Mouse (Mus musculus) midbrain, embryonic 15.5 days (tissue): ENCODE data around the gene Syt3. TPM values are rescaled to one million over a fixed set of nuclear protein-coding genes. Genes with fewer than 3 reads are reported as not detected.
A peak's percentile ranks its signal among the peaks of the same experiment; 100 is the strongest.

Experiments used
- ATAC-seq: fragments of 200-750 bp; cut with Nextera tagmentation; replicated peaks from 2 replicates; pipeline ENCODE4 v1.8.0; 2017; ENCODE audit warnings: moderate TSS enrichment
- H3K27ac ChIP-seq: fragments of 300-500 bp; sonication (generic); 2 replicates; pipeline ENCODE4 v1.5.1; 2015; ENCODE audit warnings: mild to moderate bottlenecking, inconsistent platforms
- H3K27me3 ChIP-seq: fragments of 300-500 bp; sonication (generic); replicated peaks from 2 replicates; pipeline ENCODE4 v1.6.1; 2015; ENCODE audit warnings: inconsistent platforms
- H3K36me3 ChIP-seq: fragments of 300-500 bp; sonication (generic); replicated peaks from 2 replicates; pipeline ENCODE4 v1.6.1; 2015; ENCODE audit warnings: inconsistent platforms
- H3K4me1 ChIP-seq: fragments of 300-500 bp; sonication (generic); 2 replicates; pipeline ENCODE4 v1.6.1; 2015; ENCODE audit warnings: inconsistent platforms
- H3K4me2 ChIP-seq: fragments of 300-500 bp; sonication (generic); 2 replicates; pipeline ENCODE4 v1.6.1; 2015; ENCODE audit warnings: inconsistent platforms, mild to moderate bottlenecking, moderate library complexity
- H3K4me3 ChIP-seq: fragments of 300-500 bp; sonication (generic); 2 replicates; pipeline ENCODE4 v1.5.1; 2015; ENCODE audit warnings: mild to moderate bottlenecking, inconsistent platforms
- H3K9ac ChIP-seq: fragments of 300-500 bp; sonication (generic); 2 replicates; pipeline ENCODE4 v1.6.1; 2015; ENCODE audit warnings: mild to moderate bottlenecking, inconsistent platforms
- H3K9me3 ChIP-seq: fragments of 300-500 bp; sonication (generic); 2 replicates; pipeline ENCODE4 v1.6.1; 2016; ENCODE audit warnings: inconsistent platforms
- whole genome bisulfite sequencing: fragments of 180-500 bp; shearing (Covaris S2); methylation state at CpG from one replicate; pipeline ENCODE4 v1.1.7; 2015; ENCODE audit warnings: mixed read lengths; 5-methylcytosine and 5-hydroxymethylcytosine counted together
- polyA plus RNA-seq: library from polyadenylated mRNA; unstranded; fragments of >200 nt; fragmentation: Nextera tagmentation; extraction: Ambion mirVana; gene quantifications from 2 replicates; pipeline ENCODE4 v1.2.1, GENCODE M21; 2015

The Syt3 gene
- polyA plus RNA-seq, 1 experiment from 2014 or later, result 57.2 TPM

GRCm38 (mm10) chr7:44391831-44392230 lies 7.9 kb downstream of the Syt3 start:
- no peaks in the 10 kb centered on the region for H3K4me1 ChIP-seq
- no peaks in the 10 kb centered on the region for H3K27me3 ChIP-seq
- no peak overlapping the region for H3K4me2 ChIP-seq
- no peak for ATAC-seq
- H3K36me3 ChIP-seq, result no peaks in the 10 kb centered on the region; the same call in 1 of the 2 replicates
- H3K4me3 ChIP-seq, result no peak overlapping the region
- no peaks in the 10 kb centered on the region for H3K9me3 ChIP-seq
- H3K27ac ChIP-seq, result no peak overlapping the region
- no peak overlapping the region for H3K9ac ChIP-seq
- WGBS, result 87% methylated on average over 4 of the region's 4 CpGs

DNA sequence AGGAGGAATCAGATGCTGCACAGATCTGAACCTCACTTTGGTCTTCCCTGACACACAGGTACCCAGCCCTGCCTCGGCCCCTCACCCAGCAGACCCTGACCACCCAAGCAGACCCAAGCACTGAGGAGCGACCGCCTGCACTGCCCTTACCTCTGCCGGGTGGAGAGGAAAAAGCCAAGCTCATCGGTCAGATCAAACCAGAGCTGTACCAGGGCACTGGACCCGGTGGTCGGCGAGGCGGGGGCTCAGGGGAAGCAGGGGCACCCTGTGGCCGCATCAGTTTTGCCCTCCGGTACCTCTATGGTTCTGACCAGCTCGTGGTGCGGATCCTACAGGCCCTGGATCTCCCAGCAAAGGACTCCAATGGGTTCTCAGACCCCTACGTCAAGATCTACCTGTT lies 8.4 kb downstream of the Syt3 start:
- WGBS, result 85% methylated on average over 14 of the region's 14 CpGs
- Histone ChIP-seq H3K4me2 (no peak overlapping the region), H3K4me1 (no peaks in the 10 kb centered on the region), H3K36me3 (no peaks in the 10 kb centered on the region; the same call in 1 of the 2 replicates), H3K9ac (no peak overlapping the region), H3K4me3 (no peak overlapping the region), H3K27me3 (no peaks in the 10 kb centered on the region), H3K27ac (no peak overlapping the region), H3K9me3 (no peaks in the 10 kb centered on the region)
- no peak for ATAC-seq

DNA sequence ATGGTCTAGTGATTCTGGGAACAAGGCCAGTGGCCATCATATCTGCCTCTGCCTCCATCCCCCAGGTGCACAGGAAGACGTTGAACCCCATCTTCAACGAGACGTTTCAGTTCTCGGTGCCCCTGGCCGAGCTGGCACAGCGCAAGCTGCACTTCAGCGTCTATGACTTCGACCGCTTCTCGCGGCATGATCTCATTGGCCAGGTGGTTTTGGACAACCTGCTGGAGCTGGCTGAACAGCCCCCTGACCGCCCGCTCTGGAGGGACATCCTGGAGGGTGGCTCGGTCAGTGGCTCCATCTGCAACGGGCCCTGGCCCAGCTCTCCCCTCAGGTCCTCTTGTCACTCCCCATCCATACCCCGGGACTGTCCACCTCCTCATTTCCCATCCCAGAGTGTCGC lies 9.4 kb downstream of the Syt3 start:
- Histone ChIP-seq H3K27me3 (no peaks in the 10 kb centered on the region), H3K4me2 (no peak overlapping the region), H3K4me1 (no peaks in the 10 kb centered on the region), H3K4me3 (no peak overlapping the region), H3K9me3 (no peaks in the 10 kb centered on the region), H3K36me3 (no peaks in the 10 kb centered on the region; the same call in 1 of the 2 replicates), H3K27ac (no peak overlapping the region), H3K9ac (no peak overlapping the region)
- 92% methylated on average over 17 of the region's 17 CpGs for WGBS
- ATAC-seq, result no peak

DNA sequence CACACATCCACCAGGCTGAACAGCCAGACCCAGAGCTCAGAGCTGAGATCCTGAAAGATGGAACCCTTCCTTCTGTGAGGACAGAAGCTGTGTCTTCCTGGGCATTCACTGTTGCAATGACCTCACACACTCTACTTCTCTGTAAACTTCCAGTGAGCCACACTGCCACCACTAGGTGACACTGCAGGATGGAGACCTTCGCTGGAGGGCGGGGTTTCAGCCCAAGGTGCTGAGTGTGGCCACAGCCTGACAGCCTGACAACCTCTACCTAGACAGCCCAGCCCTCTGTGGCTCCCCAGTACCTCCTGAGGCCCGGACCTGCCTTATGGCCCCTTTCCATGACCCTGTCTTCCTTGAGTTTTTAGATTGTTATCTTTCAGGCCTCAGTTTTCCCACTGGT lies 14.7 kb downstream of the Syt3 start:
- no peaks in the 10 kb centered on the region for H3K27me3 ChIP-seq
- peak; percentile 65 for ATAC-seq
- no peaks in the 10 kb centered on the region for H3K4me1 ChIP-seq
- no peaks in the 10 kb centered on the region; the same call in 1 of the 2 replicates for H3K36me3 ChIP-seq
- 10% methylated on average over 3 of the region's 3 CpGs for WGBS
- H3K4me3 ChIP-seq, result no peak overlapping the region
- H3K9me3 ChIP-seq, result no peaks in the 10 kb centered on the region
- H3K9ac ChIP-seq, result no peak overlapping the region
- H3K4me2 ChIP-seq, result no peak overlapping the region
- H3K27ac ChIP-seq, result no peak overlapping the region

DNA sequence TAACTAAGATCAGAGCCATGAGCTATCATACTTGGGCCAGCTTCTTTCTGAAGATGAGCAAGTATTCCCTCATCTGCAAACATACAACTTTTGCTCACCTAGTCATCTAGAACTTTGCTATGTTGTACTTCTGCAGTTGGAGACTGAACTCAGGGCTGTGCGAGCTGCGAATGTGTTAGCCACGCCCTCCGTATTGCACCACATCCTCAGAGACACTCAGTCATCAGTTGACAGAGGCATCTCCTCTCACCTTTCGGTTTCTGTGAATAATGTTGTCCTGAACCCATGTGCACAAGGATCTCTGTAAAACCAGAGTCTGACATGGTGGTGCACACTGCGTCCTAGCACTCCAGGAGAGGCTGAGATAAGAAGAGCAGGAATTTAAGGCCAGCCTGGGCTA lies 17.8 kb downstream of the Syt3 start:
- 83% methylated on average over 6 of the region's 6 CpGs for WGBS
- H3K36me3 ChIP-seq, result no peaks in the 10 kb centered on the region
- H3K27me3 ChIP-seq, result no peaks in the 10 kb centered on the region
- H3K4me2 ChIP-seq, result no peak overlapping the region
- no peak overlapping the region for H3K9ac ChIP-seq
- H3K27ac ChIP-seq, result no peak overlapping the region
- no peak for ATAC-seq
- no peaks in the 10 kb centered on the region for H3K9me3 ChIP-seq
- peaks cover 10% of the 10 kb centered on the region for H3K4me1 ChIP-seq
- no peak overlapping the region for H3K4me3 ChIP-seq

DNA sequence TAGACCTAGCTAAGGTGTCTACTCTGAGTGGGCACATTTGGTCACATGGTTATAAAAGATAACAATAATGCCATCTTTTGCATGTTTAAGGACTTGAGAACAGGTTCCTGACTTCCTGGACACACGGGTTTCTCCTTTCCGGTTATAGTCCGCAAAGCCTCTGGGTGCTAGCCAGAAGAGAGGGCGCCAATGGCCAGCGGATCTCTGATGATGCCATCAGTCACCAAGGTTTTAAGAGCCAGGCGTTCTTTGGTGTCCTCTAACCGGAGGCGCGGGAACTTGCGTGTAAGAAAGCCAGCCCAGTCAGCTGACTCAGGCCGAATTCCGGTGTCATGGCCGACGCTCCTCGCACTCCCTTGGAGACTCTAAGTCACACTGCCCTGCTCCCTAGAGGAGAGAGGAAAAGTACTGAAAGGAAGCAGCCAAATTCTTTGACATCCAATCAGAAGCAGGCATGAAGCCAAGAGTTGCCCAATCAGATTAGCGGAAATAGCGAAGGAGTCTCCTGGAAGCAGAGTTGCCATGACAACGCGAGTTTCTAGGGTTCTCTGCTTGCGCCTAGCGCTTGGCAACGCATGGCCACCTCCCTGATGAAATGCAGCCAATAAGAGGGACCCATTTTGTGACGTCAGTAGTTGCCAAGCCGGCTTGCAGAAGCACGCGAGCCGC lies 21.6 kb downstream of the Syt3 start:
- H3K27me3 ChIP-seq, result no peaks in the 10 kb centered on the region
- H3K27ac ChIP-seq, result peak overlapping the region; percentile 87
- WGBS, result under 1% methylated on average over 27 of the region's 27 CpGs
- 0 out of 2 replicates have a peak overlapping the region, but pooled peaks have one; percentile 5 for H3K9ac ChIP-seq
- ATAC-seq, result peak; percentile 97
- H3K4me3 ChIP-seq, result peak overlapping the region; percentile 40
- peak overlapping the region; percentile 59 for H3K4me2 ChIP-seq
- no peaks in the 10 kb centered on the region for H3K36me3 ChIP-seq
- peaks cover 10% of the 10 kb centered on the region for H3K4me1 ChIP-seq
- H3K9me3 ChIP-seq, result no peaks in the 10 kb centered on the region

- ATAC-seq, result no peak; the same call in none of the 2 replicates
- no peak overlapping the region for H3K4me3 ChIP-seq
- no peaks in the 10 kb centered on the region for H3K9me3 ChIP-seq
- H3K9ac ChIP-seq, result no peak overlapping the region
- 2% methylated on average over 5 of the region's 5 CpGs for WGBS
- H3K27me3 ChIP-seq, result no peaks in the 10 kb centered on the region
- H3K4me1 ChIP-seq, result peaks cover 10% of the 10 kb centered on the region
- H3K27ac ChIP-seq, result peak overlapping the region; percentile 27; the same call in 1 of the 2 replicates
- H3K36me3 ChIP-seq, result no peaks in the 10 kb centered on the region
- no peak overlapping the region for H3K4me2 ChIP-seq
Measured at GRCm38 (mm10) chr7:44406015-44406355, 22.1 kb downstream of the Syt3 start.

GRCm38 (mm10) chr7:44411144-44411543 lies 27.2 kb downstream of the Syt3 start:
- Histone ChIP-seq H3K9ac (no peak overlapping the region), H3K4me1 (peaks cover 2% of the 10 kb centered on the region), H3K4me2 (no peak overlapping the region), H3K4me3 (no peak overlapping the region), H3K27ac (no peak overlapping the region), H3K27me3 (no peaks in the 10 kb centered on the region), H3K36me3 (no peaks in the 10 kb centered on the region), H3K9me3 (no peaks in the 10 kb centered on the region)
- no peak for ATAC-seq
- 92% methylated on average over 4 of the region's 4 CpGs for WGBS

- ATAC-seq, result no peak
- no peaks in the 10 kb centered on the region for H3K9me3 ChIP-seq
- H3K4me3 ChIP-seq, result no peak overlapping the region
- H3K27me3 ChIP-seq, result no peaks in the 10 kb centered on the region
- H3K4me2 ChIP-seq, result no peak overlapping the region
- no peaks in the 10 kb centered on the region for H3K4me1 ChIP-seq
- H3K36me3 ChIP-seq, result no peaks in the 10 kb centered on the region
- no peak overlapping the region for H3K27ac ChIP-seq
- H3K9ac ChIP-seq, result no peak overlapping the region
- WGBS, result 91% methylated on average over 6 of the region's 6 CpGs
Measured at GRCm38 (mm10) chr7:44413307-44413706, 29.4 kb downstream of the Syt3 start.

DNA sequence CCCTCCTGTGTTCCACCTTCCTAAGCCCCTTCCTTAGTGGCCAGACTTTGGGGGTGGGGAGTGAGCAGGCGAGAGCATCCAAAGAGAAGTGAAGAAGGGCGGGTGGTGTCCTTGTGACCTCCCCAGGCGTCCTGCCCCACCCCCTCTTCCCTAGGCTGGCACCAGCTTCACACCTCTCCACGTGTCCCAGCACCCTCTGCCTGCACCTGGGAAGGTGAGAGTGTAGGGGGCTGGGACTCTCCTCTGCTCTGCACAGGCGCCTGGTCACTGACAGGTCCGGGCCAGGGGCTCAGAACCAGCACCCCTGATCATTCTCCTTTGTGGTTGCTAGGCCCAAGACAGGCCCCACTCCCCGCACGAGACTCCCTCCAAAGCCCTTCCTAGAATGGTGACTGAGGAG lies 43.8 kb downstream of the Syt3 start:
- Histone ChIP-seq H3K9me3 (no peaks in the 10 kb centered on the region), H3K36me3 (no peaks in the 10 kb centered on the region), H3K4me3 (peak overlapping the region; percentile 92), H3K4me2 (peak overlapping the region; percentile 95), H3K4me1 (peaks cover 41% of the 10 kb centered on the region), H3K9ac (peak overlapping the region; percentile 5; the same call in 1 of the 2 replicates), H3K27me3 (no peaks in the 10 kb centered on the region), H3K27ac (peak overlapping the region; percentile 100)
- WGBS, result 17% methylated on average over 8 of the region's 8 CpGs
- peak; percentile 6 for ATAC-seq

- peak overlapping the region; percentile 96 for H3K9ac ChIP-seq
- peaks cover 48% of the 10 kb centered on the region for H3K4me1 ChIP-seq
- ATAC-seq, result peak; percentile 55
- H3K27me3 ChIP-seq, result no peaks in the 10 kb centered on the region
- peak overlapping the region; percentile 100 for H3K27ac ChIP-seq
- no peaks in the 10 kb centered on the region for H3K9me3 ChIP-seq
- H3K4me3 ChIP-seq, result peak overlapping the region; percentile 92
- no peaks in the 10 kb centered on the region for H3K36me3 ChIP-seq
- 3% methylated on average over 17 of the region's 38 CpGs for WGBS
- peak overlapping the region; percentile 95 for H3K4me2 ChIP-seq
Measured at GRCm38 (mm10) chr7:44428171-44428950, 44.5 kb downstream of the Syt3 start.

DNA sequence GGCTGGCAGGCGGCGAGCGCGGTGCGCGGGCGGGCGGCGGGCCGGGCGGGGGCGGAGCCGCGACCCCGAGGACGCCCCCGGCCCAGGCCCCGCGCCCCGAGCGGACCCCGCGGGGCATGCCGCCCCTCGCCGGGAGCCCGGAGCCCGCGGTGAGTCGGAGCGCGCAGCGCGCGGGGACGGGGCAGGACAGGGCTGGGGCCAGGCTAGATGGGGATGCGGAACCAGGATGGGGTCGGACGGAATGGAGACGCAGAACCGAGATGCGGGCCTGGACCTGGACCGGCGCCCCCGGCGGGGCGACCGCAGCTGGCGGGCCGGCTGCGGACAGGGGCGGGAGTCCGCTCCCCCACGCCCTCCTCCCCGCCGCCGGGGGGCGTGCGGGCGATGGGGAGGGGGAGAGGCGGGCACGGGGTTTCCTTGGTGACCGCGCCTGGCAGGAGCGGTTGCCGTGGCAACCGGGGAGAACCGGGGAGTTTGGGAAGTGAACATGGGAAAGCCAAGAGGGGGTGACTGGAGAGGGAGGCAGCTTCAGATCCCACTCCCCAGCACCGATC lies 45.1 kb downstream of the Syt3 start, which contains the start of gene Lrrc4b:
Gene Lrrc4b (plus strand): TSS at position 51 of the 554 bp plus-strand sequence.
- peak within 1 kb of the TSS; percentile 92 for H3K4me3 ChIP-seq
- H3K9ac ChIP-seq, result peak within 1 kb of the TSS; percentile 96
- under 1% methylated on average over 37 of the region's 69 CpGs for WGBS
- no peaks in the 10 kb centered on the region for H3K36me3 ChIP-seq
- no peaks in the 10 kb centered on the region for H3K9me3 ChIP-seq
- peaks cover 51% of the 10 kb centered on the region for H3K4me1 ChIP-seq
- H3K27me3 ChIP-seq, result no peaks in the 10 kb centered on the region
- peak; percentile 68 for ATAC-seq
- peak within 1 kb of the TSS; percentile 100 for H3K27ac ChIP-seq
- peak within 1 kb of the TSS; percentile 95 for H3K4me2 ChIP-seq
